Mouse (Mus musculus) bone marrow, adult 2 months (tissue): Measurements from ENCODE around the gene Ugt1a6b.

Experiments
- CTCF ChIP-seq: fragments of 200-500 bp; IDR thresholded peaks from 2 replicates; pipeline ENCODE4 v1.5.1; 2011; ENCODE audit warnings: low read length, control low read depth; ENCODE audit not compliant: control insufficient read depth, insufficient read depth
- POLR2A ChIP-seq: fragments of 200-500 bp; IDR thresholded peaks from 2 replicates; pipeline ENCODE4 v1.6.1; 2011; ENCODE audit warnings: low read depth, mild to moderate bottlenecking, control low read depth, low read length, borderline replicate concordance; ENCODE audit not compliant: control insufficient read depth

DNA sequence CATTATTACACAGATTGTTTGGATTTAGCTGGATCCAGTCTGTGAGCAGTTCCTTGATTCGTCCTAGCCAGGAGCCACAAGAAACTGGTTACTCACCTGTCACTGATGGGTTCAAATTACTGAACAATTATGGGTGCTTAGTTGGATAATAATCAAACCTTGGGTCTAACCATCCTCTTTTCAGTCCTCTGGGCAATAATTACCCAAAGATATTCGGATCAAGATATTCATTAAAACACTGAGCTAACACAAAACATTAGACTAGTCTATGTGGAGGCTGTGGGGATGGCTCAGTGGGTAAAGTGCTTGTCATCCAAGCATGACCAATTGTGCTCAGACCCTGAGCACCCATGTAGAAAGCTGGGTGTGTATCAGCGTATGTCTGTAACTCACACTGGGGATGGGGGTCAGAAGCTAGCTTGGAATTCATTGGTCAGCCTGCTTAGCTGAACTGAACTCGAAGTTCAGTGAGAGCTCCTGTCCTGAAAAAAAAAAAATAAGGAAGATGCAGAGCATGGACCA, 132.9 kb downstream of the Ugt1a6b start:
- TF ChIP-seq CTCF (no peak), POLR2A (no peak)
